Mouse (Mus musculus) liver, embryonic 14.5 days (tissue): Measurements from ENCODE around the gene Slc35e2. TPM values are rescaled to one million over a fixed set of nuclear protein-coding genes. Genes with fewer than 3 reads are reported as not detected.
A peak's percentile ranks its signal among the peaks of the same experiment; 100 is the strongest.
"Not testable (repeated sequence)": the region's sequence is repeated elsewhere in the genome, so short reads cannot be mapped to it uniquely, and the experiment has no call there.

Experiments used
- ATAC-seq: fragments of 200-750 bp; cut with Nextera tagmentation; 2 replicates; pipeline ENCODE4 v1.8.0; 2017; ENCODE audit warnings: moderate number of reproducible peaks, mild to moderate bottlenecking, moderate library complexity; ENCODE audit not compliant: insufficient read depth
- DNase-seq, 3 experiments: peaks; one replicate each; pipeline ENCODE4 v3.0.0-alpha.2; 2012 to 2013; ENCODE audit warnings: low read depth in 3 of 3, low spot score in 3 of 3
- H3K27ac ChIP-seq: fragments of 300-500 bp; sonication (generic); 2 replicates; pipeline ENCODE4 v1.5.1; 2014; ENCODE audit warnings: moderate library complexity, mild to moderate bottlenecking, control low read depth, inconsistent platforms
- H3K27me3 ChIP-seq: fragments of 300-500 bp; sonication (generic); 2 replicates; pipeline ENCODE4 v1.6.1; 2014; ENCODE audit warnings: mild to moderate bottlenecking, low read length, moderate library complexity; ENCODE audit not compliant: control insufficient read depth, insufficient read depth
- H3K36me3 ChIP-seq: fragments of 300-500 bp; sonication (generic); replicated peaks from 2 replicates; pipeline ENCODE4 v1.6.1; 2014; ENCODE audit warnings: low read depth; ENCODE audit not compliant: control insufficient read depth, insufficient read depth
- H3K4me1 ChIP-seq, 2 experiments: fragments of 200-500 bp in 1 of 2; fragments of 300-500 bp in 1 of 2; sonication (generic) in 1 of 2; replicated peaks; 2 replicates each; pipeline ENCODE4 v1.6.1; 2012 to 2014; ENCODE audit warnings: antibody characterized with exemption in 1 of 2, inconsistent platforms in 1 of 2, low read length in 1 of 2; ENCODE audit not compliant: control insufficient read depth in 2 of 2, insufficient read depth in 2 of 2
- H3K4me2 ChIP-seq: fragments of 300-500 bp; sonication (generic); 2 replicates; pipeline ENCODE4 v1.6.1; 2014; ENCODE audit warnings: low read depth, mild to moderate bottlenecking, control low read depth, moderate library complexity
- H3K4me3 ChIP-seq, 2 experiments: fragments of 200-500 bp in 1 of 2; fragments of 300-500 bp in 1 of 2; sonication (generic) in 1 of 2; 2 replicates each; pipeline ENCODE4 v1.5.1; 2012 to 2014; ENCODE audit warnings: low read depth in 2 of 2, low read length in 2 of 2, mild to moderate bottlenecking in 2 of 2, control low read depth in 1 of 2, inconsistent platforms in 1 of 2, moderate library complexity in 1 of 2; ENCODE audit not compliant: insufficient read depth in 1 of 2
- H3K9ac ChIP-seq: fragments of 300-500 bp; sonication (generic); replicated peaks from 2 replicates; pipeline ENCODE4 v1.6.1; 2014; ENCODE audit warnings: mild to moderate bottlenecking, control low read depth, moderate library complexity
- H3K9me3 ChIP-seq: fragments of 300-500 bp; sonication (generic); 2 replicates; pipeline ENCODE4 v1.6.1; 2016; ENCODE audit warnings: low read length, mixed read lengths; ENCODE audit not compliant: control insufficient read depth
- CTCF ChIP-seq: IDR thresholded peaks from 2 replicates; pipeline ENCODE4 v1.5.1; 2016; ENCODE audit warnings: antibody characterized with exemption, low read depth, control low read depth
- EP300 ChIP-seq: IDR thresholded peaks from 2 replicates; pipeline ENCODE4 v1.6.1; 2016; ENCODE audit warnings: antibody characterized with exemption, low read depth
- WGBS: fragments of 180-500 bp; shearing (Covaris S2); extraction: QIAGEN DNeasy Blood & Tissue Kit; methylation state at CpG from one replicate; pipeline ENCODE4 v1.1.7; 2014; ENCODE audit not compliant: insufficient replicate concordance; 5-methylcytosine and 5-hydroxymethylcytosine counted together
- polyA plus RNA-seq, 2 experiments: library from polyadenylated mRNA; depleted of rRNA in 1 of 2; stranded (reverse) in 1 of 2; unstranded in 1 of 2; fragments of >200 nt; fragmentation: Nextera tagmentation in 1 of 2; extraction: Ambion mirVana in 1 of 2; gene quantifications; 2 replicates each; pipeline versions ENCODE4 v1.2.1 to v1.2.3; 2012 to 2014

The Slc35e2 gene
- polyA plus RNA-seq, 2 experiments: 4.1 to 6.7 TPM

DNA sequence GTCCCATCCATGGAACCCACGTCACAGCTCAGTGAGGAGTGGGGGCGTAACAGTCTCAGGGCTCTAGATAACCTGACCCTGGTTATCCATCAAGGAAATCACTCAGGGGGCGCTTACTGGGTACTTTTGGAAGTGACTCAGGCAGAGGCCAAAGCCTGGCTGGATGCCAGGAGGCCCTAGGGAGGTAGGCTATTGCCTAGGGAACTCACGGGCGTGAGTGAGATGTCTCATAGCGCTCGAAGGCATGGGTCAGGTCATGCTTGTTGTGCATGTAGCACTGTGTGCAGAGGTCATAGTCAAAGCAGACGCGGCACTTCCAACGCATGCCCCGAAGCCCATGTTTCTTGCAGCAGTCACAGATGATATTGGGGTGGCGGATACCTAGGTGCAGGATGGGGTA is 59.4 kb downstream of the Slc35e2 start:
- H3K4me3 ChIP-seq: no peak overlapping the region
- DNase-seq (no peak), ATAC-seq (no peak)
- no peaks in the 10 kb centered on the region for H3K27me3 ChIP-seq
- H3K4me2 ChIP-seq: no peak overlapping the region
- no peaks in the 10 kb centered on the region for H3K4me1 ChIP-seq
- no peak overlapping the region for H3K27ac ChIP-seq
- no peak overlapping the region for H3K9ac ChIP-seq
- TF ChIP-seq EP300 (no peak), CTCF (no peak)
- no peaks in the 10 kb centered on the region for H3K36me3 ChIP-seq
- H3K9me3 ChIP-seq: no peaks in the 10 kb centered on the region
- 76% methylated on average over 12 of the region's 12 CpGs for WGBS

DNA sequence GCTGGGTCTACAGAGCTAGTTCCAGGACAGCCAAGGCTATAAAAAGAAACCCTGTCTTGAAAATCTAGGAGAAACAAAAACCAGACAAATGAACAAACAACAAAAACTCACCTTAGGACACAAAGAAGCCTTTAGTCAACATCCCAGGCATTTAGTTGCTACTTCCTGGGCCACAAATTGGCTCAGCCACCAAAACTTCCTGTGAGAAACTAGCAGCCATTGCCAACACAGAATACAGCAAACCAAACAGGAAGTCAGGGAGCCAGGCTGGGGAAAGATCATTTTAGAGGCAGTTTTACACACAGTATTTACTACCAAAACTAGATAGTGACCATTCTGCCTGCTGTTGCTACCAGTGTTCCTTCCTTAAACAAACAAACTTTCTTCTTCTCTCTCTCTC is 65.7 kb downstream of the Slc35e2 start:
- H3K36me3 ChIP-seq: no peaks in the 10 kb centered on the region
- H3K27me3 ChIP-seq: no peaks in the 10 kb centered on the region
- H3K27ac ChIP-seq: no peak overlapping the region
- no peak for DNase-seq
- no peak for ATAC-seq
- H3K4me3 ChIP-seq: no peak overlapping the region
- TF ChIP-seq CTCF (no peak), EP300 (no peak)
- peaks cover 3 to 9% of the 10 kb centered on the region in 2 experiments; a peak in 2 of 4 replicates for H3K4me1 ChIP-seq
- no peaks in the 10 kb centered on the region for H3K9me3 ChIP-seq
- H3K9ac ChIP-seq: no peak overlapping the region
- no peak overlapping the region for H3K4me2 ChIP-seq

- ATAC-seq (peak; percentile 99), DNase-seq (peak; percentile 92)
- peak within 1 kb of the TSS; percentile 77 for H3K9ac ChIP-seq
- TF ChIP-seq EP300 (no peak), CTCF (no peak)
- H3K4me3 ChIP-seq: peak within 1 kb of the TSS; percentile 87 to 91
- no peaks in the 10 kb centered on the region for H3K36me3 ChIP-seq
- H3K27me3 ChIP-seq: no peaks in the 10 kb centered on the region
- H3K4me2 ChIP-seq: peak within 1 kb of the TSS; percentile 87
- no peaks in the 10 kb centered on the region for H3K9me3 ChIP-seq
- WGBS: under 1% methylated on average over 73 of the region's 73 CpGs
- H3K27ac ChIP-seq: no peak within 1 kb of the TSS
- peaks cover 3 to 9% of the 10 kb centered on the region in 2 experiments; a peak in 2 of 4 replicates for H3K4me1 ChIP-seq
Measured at GRCm38 (mm10) chr4:155668689-155669597, 67.7 kb downstream of the Slc35e2 start, which contains the start of gene Mib2. Gene Mib2, minus strand, starts transcription at chr4:155669198.

DNA sequence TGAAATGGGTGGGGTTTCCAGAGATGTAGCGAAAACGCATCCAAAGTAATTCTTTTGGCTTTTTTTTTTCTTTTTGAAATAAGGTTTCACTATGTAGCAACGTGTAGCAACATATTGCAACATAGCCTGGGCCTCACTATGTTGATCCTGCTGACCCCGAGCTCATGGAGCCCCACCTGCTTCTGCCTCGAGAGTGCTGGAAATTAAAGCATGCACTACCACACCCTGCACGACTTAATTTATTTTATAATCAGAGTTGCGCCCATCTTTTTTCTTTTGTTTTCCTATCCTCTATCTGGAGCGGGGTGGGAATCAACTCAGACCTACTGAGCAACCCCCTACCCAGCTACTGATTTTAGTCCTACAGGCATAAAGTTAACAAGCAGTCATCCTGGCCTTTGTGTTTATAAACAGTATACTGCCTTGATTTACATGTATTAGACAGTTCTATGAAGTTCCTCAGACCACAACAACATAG is 68.4 kb downstream of the Slc35e2 start:
- ATAC-seq: peak; percentile 0; the same call in 1 of the 2 replicates
- no peak for TF ChIP-seq EP300
- TF ChIP-seq CTCF: no peak
- H3K9ac ChIP-seq: no peak overlapping the region

DNA sequence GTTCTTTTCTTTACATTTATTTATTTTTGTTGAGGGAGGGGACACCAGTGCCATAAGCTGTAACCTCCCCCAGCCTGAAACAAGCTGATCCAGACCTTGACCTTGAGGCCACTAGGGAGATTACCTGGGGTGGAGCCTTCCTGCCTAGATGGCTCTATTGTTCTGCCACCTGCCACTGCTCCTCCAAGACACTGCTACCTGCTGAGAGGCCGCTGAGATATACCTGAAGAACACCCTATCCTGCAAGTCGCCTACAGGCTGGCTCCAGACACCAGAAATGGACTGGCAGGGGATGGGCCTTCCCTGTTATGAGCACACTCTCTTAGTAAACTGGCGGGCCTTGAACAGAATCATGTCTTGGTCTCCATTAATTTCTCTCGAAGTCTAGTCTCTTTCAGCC is 69.0 kb downstream of the Slc35e2 start:
- H3K27me3 ChIP-seq, ATAC-seq, H3K9ac ChIP-seq, H3K4me3 ChIP-seq, H3K9me3 ChIP-seq, H3K27ac ChIP-seq, H3K36me3 ChIP-seq, DNase-seq, H3K4me2 ChIP-seq, H3K4me1 ChIP-seq: not testable (repeated sequence)
- 64% methylated on average over 4 of the region's 4 CpGs for WGBS

More for the DNA sequence above, 68.4 kb downstream of the Slc35e2 start:
- Histone ChIP-seq H3K4me3 (peak overlapping the region; percentile 87 to 91), H3K4me2 (peak overlapping the region; percentile 87), H3K27ac (no peak overlapping the region), H3K9me3 (no peaks in the 10 kb centered on the region), H3K36me3 (no peaks in the 10 kb centered on the region), H3K27me3 (no peaks in the 10 kb centered on the region), H3K4me1 (peaks cover 3 to 9% of the 10 kb centered on the region in 2 experiments; a peak in 2 of 4 replicates)
- under 1% methylated on average over 8 of the region's 8 CpGs for WGBS
- no peak for DNase-seq
